Mouse (Mus musculus): ENCODE results near the gene Tanc2. TPM values are rescaled to one million over a fixed set of nuclear protein-coding genes. Genes with fewer than 3 reads are reported as not detected.

Gene Tanc2
- total and polyA plus RNA-seq, 3 experiments: 0.04 to 0.18 TPM; not detected in 1

- Histone ChIP-seq H3K9me3 (replicated peaks; ENCODE audit: insufficient read depth, low read length) (no peaks in the 10 kb centered on the region), H3K9ac (ENCODE audit: control insufficient read depth, low read depth, low read length, poor library complexity, severe bottlenecking) (no peak overlapping the region), H3K27ac (ENCODE audit: control insufficient read depth, low read depth, low read length) (no peak overlapping the region), H3K36me3 (ENCODE audit: control insufficient read depth in 1 of 2, insufficient read depth in 2 of 2, low read length in 2 of 2) (no peaks in the 10 kb centered on the region), H3K79me2 (ENCODE audit: control insufficient read depth, insufficient read depth, low read length, poor library complexity) (no peaks in the 10 kb centered on the region), H3K4me1 (ENCODE audit: control insufficient read depth in 1 of 2, insufficient read depth in 2 of 2, low read length in 2 of 2) (no peaks in the 10 kb centered on the region), H3K27me3 (ENCODE audit: control insufficient read depth in 1 of 2, insufficient read depth in 2 of 2, low read length in 2 of 2) (peaks cover 7 to 45% of the 10 kb centered on the region in 2 experiments), H3K4me3 (ENCODE audit: control insufficient read depth in 1 of 2, insufficient read depth in 1 of 2, low read depth in 2 of 2, low read length in 2 of 2) (no peak overlapping the region)
- TF ChIP-seq HCFC1 (IDR thresholded peaks at IDR 0.05; ENCODE audit: low read depth, low read length): no peak
- no peak for DNase-seq (ENCODE audit: low read depth, low spot score)
Observed at GRCm38 (mm10) chr11:105626201-105626600, 36.4 kb downstream of the Tanc2 start.

- H3K9ac ChIP-seq (ENCODE audit: control insufficient read depth, low read depth, low read length, poor library complexity, severe bottlenecking): no peak overlapping the region
- no peaks in the 10 kb centered on the region for H3K36me3 ChIP-seq (ENCODE audit: control insufficient read depth in 1 of 2, insufficient read depth in 2 of 2, low read length in 2 of 2)
- peak; percentile 47 for DNase-seq (ENCODE audit: low read depth, low spot score)
Observed at GRCm38 (mm10) chr11:105643995-105644394, 54.2 kb downstream of the Tanc2 start.

GRCm38 (mm10) chr11:105648026-105648425, 58.2 kb downstream of the Tanc2 start:
- Histone ChIP-seq H3K36me3 (ENCODE audit: control insufficient read depth in 1 of 2, insufficient read depth in 2 of 2, low read length in 2 of 2) (no peaks in the 10 kb centered on the region), H3K4me3 (ENCODE audit: control insufficient read depth in 1 of 2, insufficient read depth in 1 of 2, low read depth in 2 of 2, low read length in 2 of 2) (no peak overlapping the region), H3K27ac (ENCODE audit: control insufficient read depth, low read depth, low read length) (no peak overlapping the region), H3K4me1 (ENCODE audit: control insufficient read depth in 1 of 2, insufficient read depth in 2 of 2, low read length in 2 of 2) (no peaks in the 10 kb centered on the region), H3K9me3 (replicated peaks; ENCODE audit: insufficient read depth, low read length) (no peaks in the 10 kb centered on the region), H3K27me3 (ENCODE audit: control insufficient read depth in 1 of 2, insufficient read depth in 2 of 2, low read length in 2 of 2) (peaks cover 4 to 11% of the 10 kb centered on the region in 2 experiments), H3K79me2 (ENCODE audit: control insufficient read depth, insufficient read depth, low read length, poor library complexity) (no peaks in the 10 kb centered on the region), H3K9ac (ENCODE audit: control insufficient read depth, low read depth, low read length, poor library complexity, severe bottlenecking) (no peak overlapping the region)
- no peak for TF ChIP-seq TCF12 (IDR thresholded peaks at IDR 0.05; ENCODE audit: low read depth, low read length)
- TF ChIP-seq HCFC1 (IDR thresholded peaks at IDR 0.05; ENCODE audit: low read depth, low read length): no peak
- no peak for TF ChIP-seq USF1 (IDR thresholded peaks at IDR 0.05; ENCODE audit: low read depth, low read length)
- DNase-seq (ENCODE audit: low read depth, low spot score): no peak

More at GRCm38 (mm10) chr11:105643995-105644394, 54.2 kb downstream of the Tanc2 start:
- TF ChIP-seq CTCF (IDR thresholded peaks at IDR 0.05 in 2 of 3, conservative IDR thresholded peaks at IDR 0.05 in 1 of 3; ENCODE audit: control insufficient read depth in 1 of 3, insufficient read depth in 1 of 3, low read depth in 2 of 3, low read length in 3 of 3, poor library complexity in 1 of 3, severe bottlenecking in 1 of 3) (peak; percentile 15 to 54 (median 19); a peak in 3 of 6 replicates), MEF2A (IDR thresholded peaks at IDR 0.05; ENCODE audit: extremely low read depth, insufficient replicate concordance, low read depth, low read length, poor library complexity, severe bottlenecking) (no peak), RAD21 (IDR thresholded peaks at IDR 0.05; ENCODE audit: low read depth, low read length) (peak; percentile 40), SMC3 (IDR thresholded peaks at IDR 0.05; ENCODE audit: low read depth, low read length) (peak; percentile 64), JUND (IDR thresholded peaks at IDR 0.05; ENCODE audit: low read depth, low read length) (no peak), ZMIZ1 (IDR thresholded peaks at IDR 0.05; ENCODE audit: low read depth, low read length) (no peak), MAZ (IDR thresholded peaks at IDR 0.05; ENCODE audit: low read depth, low read length) (no peak), CHD1 (IDR thresholded peaks at IDR 0.05; ENCODE audit: low read depth, low read length) (no peak), ZC3H11A (IDR thresholded peaks at IDR 0.05; ENCODE audit: low read depth, low read length) (peak; percentile 27; the same call in 1 of the 2 replicates)
- H3K27me3 ChIP-seq (ENCODE audit: control insufficient read depth in 1 of 2, insufficient read depth in 2 of 2, low read length in 2 of 2): peaks cover 3 to 13% of the 10 kb centered on the region in 2 experiments
- H3K79me2 ChIP-seq (ENCODE audit: control insufficient read depth, insufficient read depth, low read length, poor library complexity): no peaks in the 10 kb centered on the region
- no peak overlapping the region for H3K27ac ChIP-seq (ENCODE audit: control insufficient read depth, low read depth, low read length)
- H3K9me3 ChIP-seq (replicated peaks; ENCODE audit: insufficient read depth, low read length): no peaks in the 10 kb centered on the region
- no peak overlapping the region for H3K4me3 ChIP-seq (ENCODE audit: control insufficient read depth in 1 of 2, insufficient read depth in 1 of 2, low read depth in 2 of 2, low read length in 2 of 2)
- no peaks in the 10 kb centered on the region for H3K4me1 ChIP-seq (ENCODE audit: control insufficient read depth in 1 of 2, insufficient read depth in 2 of 2, low read length in 2 of 2)

Data from MEL (cell line).